Mouse (Mus musculus): ENCODE data around the gene Crhr1.
A peak's percentile ranks its signal among the peaks of the same experiment; 100 is the strongest.
"Not testable (repeated sequence)": the region's sequence is repeated elsewhere in the genome, so short reads cannot be mapped to it uniquely, and the experiment has no call there.

The Crhr1 gene

DNA sequence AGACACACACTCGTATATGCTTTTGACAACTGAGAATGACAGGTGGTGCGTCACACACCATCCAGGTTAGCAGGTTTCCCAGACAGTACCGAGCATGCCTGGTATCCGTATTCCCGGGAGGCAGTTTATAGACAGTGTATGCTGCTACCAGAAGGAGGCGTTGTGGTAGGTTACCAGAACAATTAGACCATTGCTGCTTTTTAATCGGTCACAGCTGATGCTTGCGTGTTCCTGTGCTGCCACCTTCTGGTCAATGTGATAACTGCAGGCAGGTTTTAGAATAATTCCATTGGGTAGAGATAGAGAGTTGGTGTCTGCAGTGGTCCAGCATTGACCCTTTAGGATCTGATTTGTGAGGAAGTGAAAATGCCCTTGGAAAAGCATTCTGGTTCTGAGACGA is 63.1 kb downstream of the Crhr1 start:
- peak; percentile 91 to 93 for DNase-seq (ENCODE audit: low spot score in 2 of 2)

DNA sequence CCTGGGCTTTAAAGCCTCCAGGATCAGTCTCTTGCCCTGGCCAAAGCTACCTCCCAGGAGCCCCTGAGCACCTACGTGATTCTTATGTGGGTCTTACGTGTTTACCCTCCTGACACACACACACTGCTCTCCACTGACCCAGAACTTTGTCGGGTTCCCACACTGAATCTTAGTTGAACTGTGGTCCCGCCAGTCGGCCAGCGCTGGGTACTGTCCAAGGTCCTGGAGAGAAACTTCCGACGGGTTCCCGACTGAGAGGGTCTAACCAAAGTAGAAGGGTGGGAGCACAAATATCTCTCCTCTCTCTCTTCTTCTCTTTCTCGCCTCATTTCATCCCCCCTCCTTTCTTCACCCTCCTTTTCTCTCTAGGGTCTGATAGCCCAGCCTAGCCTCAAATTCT is 65.2 kb downstream of the Crhr1 start:
- DNase-seq (ENCODE audit: low spot score in 2 of 2) = no peak

DNA sequence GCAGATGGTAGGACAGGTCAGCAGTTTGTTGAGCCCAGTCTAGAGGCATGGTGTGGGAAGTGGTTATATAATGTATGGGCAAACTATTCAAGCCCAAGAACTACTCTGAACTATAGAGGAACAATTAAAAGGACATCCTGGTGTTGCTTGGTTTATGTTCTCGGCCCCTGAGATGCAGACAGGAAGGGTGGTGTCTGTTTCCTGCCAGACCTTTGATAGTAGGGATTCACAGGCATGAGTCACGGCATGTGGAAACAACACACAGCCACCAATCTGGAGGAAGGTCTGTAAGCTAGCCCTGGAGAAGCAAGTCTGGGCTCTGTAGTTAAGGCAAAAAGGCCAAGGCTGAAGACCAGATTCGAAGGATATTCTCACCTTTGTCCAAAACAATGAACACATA is 70.6 kb downstream of the Crhr1 start:
- DNase-seq (ENCODE audit: low spot score in 2 of 2) = no peak

DNA sequence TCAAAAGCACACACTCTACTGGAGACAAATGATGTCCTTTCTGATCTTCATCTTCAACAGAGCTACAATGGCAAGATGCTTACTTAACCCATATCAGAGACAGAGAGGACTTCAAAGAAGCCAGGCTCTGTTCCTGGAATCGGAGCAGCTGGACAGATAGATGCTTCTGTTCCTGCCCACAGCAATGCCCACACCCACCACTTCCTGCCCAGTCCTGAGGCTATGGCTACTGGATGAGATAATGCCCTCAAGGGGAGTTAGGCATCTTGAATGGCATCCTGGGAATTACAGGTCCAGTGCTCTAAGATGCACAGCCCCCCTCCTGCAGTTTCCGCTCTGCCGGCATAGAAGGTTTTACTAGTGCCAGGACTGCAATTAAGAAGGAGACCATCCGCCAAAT is 73.9 kb downstream of the Crhr1 start:
- no peak for DNase-seq (ENCODE audit: low spot score in 2 of 2)

DNA sequence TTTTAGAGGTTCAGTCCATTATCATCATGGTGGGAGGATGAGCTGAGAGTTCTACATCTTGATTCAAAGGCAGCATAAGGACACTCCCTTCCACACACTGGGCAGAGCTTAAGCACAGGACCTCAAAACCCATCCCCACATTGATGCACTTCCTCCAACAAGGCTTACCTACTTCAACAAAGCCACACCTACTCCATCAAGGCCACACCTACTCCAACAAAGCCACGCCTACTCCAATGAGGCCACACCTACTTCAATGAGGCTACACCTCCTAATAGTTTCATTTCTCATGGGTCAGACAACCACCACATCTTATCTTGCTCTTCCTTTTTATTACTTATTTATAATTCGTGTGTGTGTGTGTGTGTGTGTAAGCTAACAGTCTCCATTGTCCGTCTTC is 76.4 kb downstream of the Crhr1 start:
- no peak for DNase-seq (ENCODE audit: low spot score in 2 of 2)

DNA sequence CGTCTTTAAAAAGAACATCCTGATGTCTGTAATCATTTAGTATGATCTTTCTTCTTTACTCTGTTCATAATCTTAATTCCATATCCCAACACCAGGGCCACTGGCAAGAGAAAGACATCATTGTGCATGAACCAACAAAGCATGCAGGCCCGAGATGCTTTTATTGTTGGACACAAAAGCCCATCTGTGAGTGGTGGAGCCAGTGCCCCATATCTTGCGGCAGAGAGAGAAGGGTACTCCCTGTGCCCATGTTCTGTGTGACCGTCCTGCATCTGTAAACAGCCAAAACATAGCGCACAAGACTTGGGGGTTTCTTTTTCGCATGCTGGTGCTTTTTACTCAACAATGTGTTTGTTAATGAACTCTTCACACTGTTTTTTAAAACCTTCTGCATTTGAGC is 78.6 kb downstream of the Crhr1 start:
- no peak for DNase-seq (ENCODE audit: low spot score in 2 of 2)

DNA sequence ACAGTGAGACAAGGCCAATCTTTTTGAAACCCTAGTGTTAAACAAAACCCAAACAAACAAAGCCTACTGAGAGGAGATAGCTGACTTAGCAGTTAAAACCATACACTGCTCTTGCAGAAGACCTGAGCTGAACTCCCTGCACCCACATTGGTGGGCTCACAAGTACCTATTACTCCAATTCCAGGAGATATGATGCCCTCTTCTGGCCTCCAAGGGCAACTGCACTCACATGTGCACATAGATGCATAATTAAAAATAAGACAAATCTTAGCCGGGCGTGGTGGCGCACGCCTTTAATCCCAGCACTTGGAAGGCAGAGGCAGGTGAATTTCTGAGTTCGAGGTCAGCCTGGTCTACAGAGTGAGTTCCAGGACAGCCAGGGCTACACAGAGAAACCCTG is 81.5 kb downstream of the Crhr1 start:
- DNase-seq (ENCODE audit: low spot score in 2 of 2) = not testable (repeated sequence)

DNA sequence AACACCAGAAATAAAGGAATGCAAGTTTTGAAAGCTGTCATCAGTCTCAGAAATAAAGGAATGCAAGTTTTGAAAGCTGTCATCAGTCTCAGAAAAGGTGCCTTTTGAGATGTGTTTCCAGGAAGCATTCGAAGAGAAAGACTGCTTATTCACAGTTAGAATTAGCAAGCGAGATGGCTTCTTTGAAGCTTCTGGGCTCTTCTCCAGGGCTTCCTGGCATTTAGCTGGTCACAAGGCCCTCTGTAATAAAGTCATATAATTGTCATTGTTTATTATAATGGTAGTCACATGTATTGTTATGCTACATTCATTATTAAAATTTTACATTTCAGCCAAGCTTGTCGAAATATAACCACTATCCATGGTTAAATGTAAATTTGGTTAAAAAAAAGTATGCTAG is 85.4 kb downstream of the Crhr1 start:
- no peak for DNase-seq (ENCODE audit: low spot score in 2 of 2)

DNA sequence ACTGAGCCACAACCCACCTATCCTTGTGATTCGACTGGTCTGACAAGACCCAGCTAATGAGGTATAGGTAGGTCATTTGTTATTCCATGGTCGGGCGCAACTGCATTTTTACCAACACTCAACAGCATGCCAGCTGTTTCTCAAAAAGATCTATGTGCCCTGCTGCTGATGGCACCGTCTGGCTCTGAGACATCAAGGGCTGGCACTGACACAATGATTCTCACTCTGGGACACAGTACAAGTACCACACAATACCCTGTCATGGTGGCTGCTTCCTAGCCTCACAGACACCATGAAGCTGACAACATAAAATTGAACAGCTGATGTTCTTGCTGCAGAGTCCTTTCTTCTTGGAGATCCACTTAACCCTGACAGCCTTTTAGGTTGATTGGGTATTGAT is 87.6 kb downstream of the Crhr1 start:
- no peak for DNase-seq (ENCODE audit: low spot score in 2 of 2)

DNA sequence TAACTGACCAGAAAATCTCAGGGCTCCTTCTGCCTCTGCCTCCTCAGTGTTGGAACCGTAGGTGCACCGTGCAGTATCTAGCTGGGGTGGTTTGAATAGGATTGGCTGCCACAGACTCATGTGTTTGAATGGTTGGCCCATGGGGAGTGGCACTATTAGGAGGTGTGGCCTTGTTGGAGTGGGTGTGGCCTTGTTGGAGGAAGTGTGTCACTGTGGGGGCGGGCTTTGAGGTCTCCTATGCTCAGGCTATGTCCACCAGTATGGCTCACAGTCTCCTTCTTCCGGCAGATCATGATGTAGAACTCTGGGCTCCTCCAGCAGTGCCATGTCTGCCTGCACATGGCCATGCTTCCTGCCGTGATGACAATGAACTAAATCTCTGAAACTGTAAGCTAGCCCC is 89.1 kb downstream of the Crhr1 start:
- DNase-seq (ENCODE audit: low spot score in 2 of 2) = no peak

DNA sequence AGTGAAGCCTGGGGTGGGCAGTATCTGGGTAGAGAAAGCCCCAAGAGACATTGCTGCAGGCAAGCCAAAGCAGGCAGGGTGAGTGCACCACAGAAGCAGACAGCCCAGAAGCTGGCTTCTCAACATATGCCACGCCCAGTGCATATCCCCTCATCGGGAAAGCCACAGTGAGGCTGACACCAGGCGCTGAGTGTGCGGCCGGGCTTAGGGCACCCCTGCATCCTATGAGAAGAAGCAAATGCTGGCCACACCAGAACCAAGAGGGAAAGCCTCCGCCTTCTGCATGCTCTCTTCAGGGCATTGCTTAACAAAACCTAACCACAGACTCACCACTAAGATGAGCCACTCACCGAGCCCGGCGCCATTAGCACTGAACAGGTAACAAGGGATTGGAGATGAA is 90.6 kb downstream of the Crhr1 start:
- no peak for DNase-seq (ENCODE audit: low spot score in 2 of 2)

Measured in frontal cortex, postnatal 25 days (tissue).